Mouse (Mus musculus) hindbrain, embryonic 14.5 days (tissue): Measurements from ENCODE around the gene Zfp935. TPM values are rescaled to one million over a fixed set of nuclear protein-coding genes. Genes with fewer than 3 reads are reported as not detected.

Experiments used
- microRNA-seq: library from miRNA; unstranded; fragments of <30 nt; microRNA quantifications from one replicate; pipeline ENCODE4, GENCODE M21; 2016
- polyA plus RNA-seq: library from polyadenylated mRNA; unstranded; fragments of >200 nt; fragmentation: Nextera tagmentation; extraction: Ambion mirVana; gene quantifications from 2 replicates; pipeline ENCODE4 v1.2.1, GENCODE M21; 2014

The Zfp935 gene
- polyA plus RNA-seq, 1 experiment from 2014 or later: not detected

Small RNA genes within 50 kb of the gene (microRNA-seq; reads per million reads assigned to microRNA genes)
- gene Gm22256: not detected

Other genes starting within 250 kb of the Zfp935 start
- 2.2 and 2.6 TPM in 2 replicates for gene Gm3604, start 175.3 kb downstream of the Zfp935 start, polyA plus RNA-seq
- 13.9 and 14.0 TPM in 2 replicates for gene Gm49359, start 91.7 kb downstream of the Zfp935 start, polyA plus RNA-seq
- 10.1 and 11.2 TPM in 2 replicates for gene Zfp934, start 12.7 kb upstream of the Zfp935 start, polyA plus RNA-seq
- 7.4 and 8.1 TPM in 2 replicates for gene 6720489N17Rik, start 65.7 kb upstream of the Zfp935 start, polyA plus RNA-seq
- 36.9 and 37.1 TPM in 2 replicates for gene Platr25, start 202.2 kb upstream of the Zfp935 start, polyA plus RNA-seq
- 8.2 and 10.5 TPM in 2 replicates for gene Gm5141, start 227.3 kb upstream of the Zfp935 start, polyA plus RNA-seq